Mouse (Mus musculus) heart, adult 2 months (tissue): Measurements from ENCODE around the gene H2-Q1. TPM values are rescaled to one million over a fixed set of nuclear protein-coding genes. Genes with fewer than 3 reads are reported as not detected.
"Not testable (repeated sequence)": the region's sequence is repeated elsewhere in the genome, so short reads cannot be mapped to it uniquely, and the experiment has no call there.

Experiments
- DNase-seq, 2 experiments: peaks; one replicate each; pipeline ENCODE4 v3.0.0; 2021
- H3K27ac ChIP-seq: fragments of 200-600 bp; 2 replicates; pipeline ENCODE4 v1.8.1; 2022
- H3K27me3 ChIP-seq: fragments of 200-500 bp; 2 replicates; pipeline ENCODE4 v1.6.1; 2012; ENCODE audit warnings: mild to moderate bottlenecking, low read length, inconsistent platforms, mixed read lengths; ENCODE audit not compliant: control insufficient read depth, insufficient read depth
- H3K36me3 ChIP-seq: fragments of 200-500 bp; 2 replicates; pipeline ENCODE4 v1.6.1; 2012; ENCODE audit warnings: low read length, inconsistent platforms; ENCODE audit not compliant: control insufficient read depth, insufficient read depth
- H3K4me1 ChIP-seq: fragments of 200-500 bp; 2 replicates; pipeline ENCODE4 v1.6.1; 2011; ENCODE audit warnings: low read length; ENCODE audit not compliant: control insufficient read depth, insufficient read depth
- H3K4me3 ChIP-seq: fragments of 200-600 bp; 2 replicates; pipeline ENCODE4 v1.8.1; 2022
- H3K79me2 ChIP-seq: fragments of 200-500 bp; replicated peaks from 2 replicates; pipeline ENCODE4 v1.6.1; 2012; ENCODE audit warnings: mild to moderate bottlenecking, inconsistent platforms, low read length, moderate library complexity, mixed read lengths; ENCODE audit not compliant: control insufficient read depth, insufficient read depth
- H3K9ac ChIP-seq: fragments of 200-500 bp; 2 replicates; pipeline ENCODE4 v1.6.1; 2012; ENCODE audit warnings: low read depth, mild to moderate bottlenecking, control low read depth, inconsistent platforms, low read length, mixed read lengths
- CTCF ChIP-seq: fragments of 200-600 bp; IDR thresholded peaks from 2 replicates; pipeline ENCODE4 v1.8.1; 2022; ENCODE audit warnings: antibody characterized with exemption, mild to moderate bottlenecking, moderate library complexity
- EP300 ChIP-seq: fragments of 200-500 bp; IDR thresholded peaks from 2 replicates; pipeline ENCODE4 v1.6.1; 2011; ENCODE audit warnings: low read depth, low read length, control low read depth; ENCODE audit not compliant: insufficient read depth
- POLR2A ChIP-seq: fragments of 200-500 bp; IDR thresholded peaks from 2 replicates; pipeline ENCODE4 v1.6.1; 2011; ENCODE audit warnings: mild to moderate bottlenecking, low read depth, low read length, control low read depth; ENCODE audit not compliant: insufficient read depth
- WGBS: fragments of 180-500 bp; shearing (Covaris S2); methylation state at CpG from one replicate; pipeline ENCODE4 v1.1.7; 2018; 5-methylcytosine and 5-hydroxymethylcytosine counted together
- intact Hi-C: fragments of 180-260 bp; cut with DNase I; formaldehyde crosslinking; loops from one replicate; pipeline ENCODE4 v1.15.1; 2025
- polyA plus RNA-seq: library from polyadenylated mRNA; depleted of rRNA; stranded (reverse); fragments of >200 nt; gene quantifications from 2 replicates; pipeline ENCODE4 v1.2.3, GENCODE M21; 2012
- total RNA-seq, 2 experiments: library from RNA; stranded (reverse); gene quantifications; 2 replicates each; pipeline ENCODE4 v1.2.3; 2021

Gene H2-Q1
- total and polyA plus RNA-seq, 3 experiments, result 1.5 TPM; not detected in 1

GRCm38 (mm10) chr17:35329714-35330113 is 9.5 kb downstream of the H2-Q1 start:
- H3K79me2 ChIP-seq, H3K36me3 ChIP-seq, H3K4me1 ChIP-seq, H3K9ac ChIP-seq, H3K27ac ChIP-seq, DNase-seq, H3K27me3 ChIP-seq, intact Hi-C loops, H3K4me3 ChIP-seq: not testable (repeated sequence)
- 0 out of 2 replicates have a peak, but pooled peaks have one; percentile 22 for TF ChIP-seq CTCF
- WGBS, result 53% methylated on average over 3 of the region's 3 CpGs

- intact Hi-C loops, H3K4me1 ChIP-seq, H3K36me3 ChIP-seq, H3K79me2 ChIP-seq, H3K27me3 ChIP-seq, H3K9ac ChIP-seq, DNase-seq, H3K4me3 ChIP-seq, H3K27ac ChIP-seq: not testable (repeated sequence)
- WGBS, result 35% methylated on average over 6 of the region's 6 CpGs
Observed at GRCm38 (mm10) chr17:35331546-35331945, 11.3 kb downstream of the H2-Q1 start.

GRCm38 (mm10) chr17:35342071-35342671 is 22.0 kb downstream of the H2-Q1 start, which contains the start of gene H2-Q2:
H2-Q2 (plus strand) TSS chr17:35342242.
- H3K27me3 ChIP-seq, result peaks cover 13% of the 10 kb centered on the region
- H3K36me3 ChIP-seq, result no peaks in the 10 kb centered on the region
- peak within 1 kb of the TSS; percentile 9; the same call in 1 of the 2 replicates for H3K9ac ChIP-seq
- H3K27ac ChIP-seq, result no peak within 1 kb of the TSS
- DNase-seq, result no peak
- no peak for TF ChIP-seq EP300
- intact Hi-C loops, result no loop called here
- H3K4me1 ChIP-seq, result no peaks in the 10 kb centered on the region
- H3K79me2 ChIP-seq, result no peaks in the 10 kb centered on the region
- H3K4me3 ChIP-seq, result peak within 1 kb of the TSS; percentile 33
- WGBS, result 4% methylated on average over 39 of the region's 40 CpGs

GRCm38 (mm10) chr17:35342711-35343476 is 22.7 kb downstream of the H2-Q1 start:
- no peaks in the 10 kb centered on the region for H3K4me1 ChIP-seq
- intact Hi-C loops, result no loop called here

GRCm38 (mm10) chr17:35347659-35348058 is 27.5 kb downstream of the H2-Q1 start:
- H3K4me3 ChIP-seq, H3K36me3 ChIP-seq, H3K27ac ChIP-seq, H3K9ac ChIP-seq, H3K27me3 ChIP-seq, intact Hi-C loops, DNase-seq, H3K79me2 ChIP-seq, H3K4me1 ChIP-seq: not testable (repeated sequence)

More at GRCm38 (mm10) chr17:35342711-35343476, 22.7 kb downstream of the H2-Q1 start:
- peaks cover 13% of the 10 kb centered on the region for H3K27me3 ChIP-seq
- peak in 1 of 2 experiments; percentile 18 for DNase-seq
- H3K9ac ChIP-seq, result 0 out of 2 replicates have a peak overlapping the region, but pooled peaks have one; percentile 9
- no peak overlapping the region for H3K27ac ChIP-seq
- no peaks in the 10 kb centered on the region for H3K79me2 ChIP-seq
- no peak for TF ChIP-seq POLR2A
- TF ChIP-seq CTCF, result no peak
- no peak for TF ChIP-seq EP300
- H3K36me3 ChIP-seq, result no peaks in the 10 kb centered on the region
- peak overlapping the region; percentile 33 for H3K4me3 ChIP-seq
- 7% methylated on average over 46 of the region's 46 CpGs for WGBS

GRCm38 (mm10) chr17:35353275-35353674 is 33.1 kb downstream of the H2-Q1 start:
- H3K4me1 ChIP-seq, H3K4me3 ChIP-seq, H3K27me3 ChIP-seq, H3K79me2 ChIP-seq, DNase-seq, H3K36me3 ChIP-seq, intact Hi-C loops, H3K9ac ChIP-seq, H3K27ac ChIP-seq: not testable (repeated sequence)
- WGBS, result 18% methylated on average over 6 of the region's 6 CpGs
